Mouse (Mus musculus) forebrain, embryonic 13.5 days (tissue): ENCODE results near the gene Sept5. TPM values are rescaled to one million over a fixed set of nuclear protein-coding genes. Genes with fewer than 3 reads are reported as not detected.

Experiments used
- ATAC-seq: fragments of 200-750 bp; cut with Nextera tagmentation; 2 replicates; pipeline ENCODE4 v1.8.0; 2017
- H3K27ac ChIP-seq: fragments of 300-500 bp; sonication (generic); 2 replicates; pipeline ENCODE4 v1.5.1; 2015; ENCODE audit warnings: inconsistent platforms, mild to moderate bottlenecking, moderate library complexity
- H3K27me3 ChIP-seq: fragments of 300-500 bp; sonication (generic); 2 replicates; pipeline ENCODE4 v1.6.1; 2015; ENCODE audit warnings: mild to moderate bottlenecking, inconsistent platforms
- H3K36me3 ChIP-seq: fragments of 300-500 bp; sonication (generic); 2 replicates; pipeline ENCODE4 v1.6.1; 2015; ENCODE audit warnings: mild to moderate bottlenecking, inconsistent platforms; ENCODE audit not compliant: poor library complexity, severe bottlenecking
- H3K4me1 ChIP-seq: fragments of 300-500 bp; sonication (generic); 2 replicates; pipeline ENCODE4 v1.6.1; 2015; ENCODE audit warnings: inconsistent platforms
- H3K4me2 ChIP-seq: fragments of 300-500 bp; sonication (generic); 2 replicates; pipeline ENCODE4 v1.6.1; 2015; ENCODE audit warnings: inconsistent platforms, mild to moderate bottlenecking, moderate library complexity
- H3K4me3 ChIP-seq: fragments of 300-500 bp; sonication (generic); 2 replicates; pipeline ENCODE4 v1.5.1; 2015; ENCODE audit warnings: mild to moderate bottlenecking, inconsistent platforms
- H3K9ac ChIP-seq: fragments of 300-500 bp; sonication (generic); 2 replicates; pipeline ENCODE4 v1.6.1; 2015; ENCODE audit warnings: mild to moderate bottlenecking, inconsistent platforms
- H3K9me3 ChIP-seq: fragments of 300-500 bp; sonication (generic); replicated peaks from 2 replicates; pipeline ENCODE4 v1.6.1; 2016; ENCODE audit warnings: inconsistent platforms
- WGBS: fragments of 180-500 bp; shearing (Covaris S2); methylation state at CpG from one replicate; pipeline ENCODE4 v1.1.7; 2015; 5-methylcytosine and 5-hydroxymethylcytosine counted together
- polyA plus RNA-seq: library from polyadenylated mRNA; unstranded; fragments of >200 nt; fragmentation: Nextera tagmentation; extraction: Ambion mirVana; gene quantifications from 2 replicates; pipeline ENCODE4 v1.2.1, GENCODE M21; 2015

The Sept5 gene
- 115 and 120 TPM in 2 replicates for polyA plus RNA-seq

DNA sequence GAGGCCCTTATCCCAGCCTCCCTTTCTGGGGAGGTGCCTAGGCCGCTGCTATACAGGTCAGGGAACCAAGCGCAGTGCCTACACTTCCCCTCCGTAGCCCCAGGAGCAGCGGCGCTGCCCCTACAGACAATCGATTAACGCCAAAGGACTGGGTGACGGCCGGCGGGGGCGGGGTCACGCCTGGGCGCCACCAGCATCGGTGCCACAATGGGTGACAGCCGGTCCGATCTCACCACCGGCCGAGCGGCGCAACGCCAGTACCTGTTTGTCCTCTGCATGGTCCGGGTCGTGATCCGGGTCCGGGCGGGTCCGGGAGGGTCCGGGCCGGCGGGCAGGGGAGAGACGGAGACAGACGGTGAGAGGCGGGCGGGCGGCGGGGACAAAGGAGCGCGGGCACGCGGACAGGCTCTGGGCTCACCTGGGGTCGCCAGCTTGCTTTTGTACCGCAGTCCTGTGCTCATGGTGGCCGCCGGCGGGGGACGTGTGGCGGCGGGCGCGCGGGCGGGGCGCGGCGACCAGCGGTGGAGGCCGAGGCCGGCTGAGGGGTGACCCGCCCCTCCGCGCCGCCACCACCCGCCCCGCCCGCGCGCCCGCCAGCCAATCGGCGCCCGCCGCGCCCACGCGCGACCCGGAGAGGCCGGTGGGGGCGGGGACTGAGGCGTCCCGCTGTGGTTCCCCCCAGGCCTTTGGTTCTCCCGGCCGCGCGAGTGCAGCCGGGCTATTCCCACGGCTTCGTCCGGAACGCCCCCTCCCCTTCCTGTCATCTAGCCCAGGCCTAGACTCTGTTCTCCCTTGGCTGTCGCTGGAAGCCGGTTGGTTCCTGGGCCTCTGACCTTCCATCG, at the start of gene Sept5:
Gene Sept5, minus strand, starts transcription at position 565 of the 842 bp plus-strand sequence.
- Histone ChIP-seq H3K4me1 (peaks cover 43% of the 10 kb centered on the region), H3K4me2 (peak within 1 kb of the TSS; percentile 88), H3K9ac (peak within 1 kb of the TSS; percentile 93), H3K27me3 (peaks cover 35% of the 10 kb centered on the region), H3K36me3 (peaks cover 12% of the 10 kb centered on the region), H3K27ac (peak within 1 kb of the TSS; percentile 76), H3K4me3 (peak within 1 kb of the TSS; percentile 86), H3K9me3 (0 out of 2 replicates have a peak, but pooled peaks cover 2% of the 10 kb centered on the region)
- peak; percentile 54 for ATAC-seq
- WGBS = under 1% methylated on average over 59 of the region's 93 CpGs

DNA sequence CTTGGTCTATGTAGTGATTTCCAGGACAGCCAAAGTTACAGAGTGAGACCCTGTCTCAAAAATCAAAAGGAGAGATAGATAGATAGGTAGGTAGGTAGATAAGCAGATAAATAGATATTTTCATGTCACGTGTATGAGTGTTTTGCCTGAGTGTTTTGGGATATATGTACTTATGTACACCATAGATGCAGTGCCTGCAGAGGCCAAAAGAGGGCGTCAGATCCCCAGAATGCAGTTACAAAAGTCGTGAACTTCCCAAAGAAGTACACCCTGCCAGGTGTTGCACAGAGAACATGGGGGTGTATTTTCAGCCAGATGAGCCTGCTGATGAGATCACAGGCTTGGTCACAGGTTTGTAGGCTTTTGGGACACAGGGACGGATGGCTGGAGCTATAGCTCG, 49.4 kb upstream of the Sept5 start:
- Histone ChIP-seq H3K4me3 (no peak overlapping the region), H3K4me2 (no peak overlapping the region), H3K27me3 (no peaks in the 10 kb centered on the region), H3K36me3 (no peaks in the 10 kb centered on the region), H3K4me1 (no peaks in the 10 kb centered on the region), H3K9ac (no peak overlapping the region), H3K27ac (no peak overlapping the region), H3K9me3 (no peaks in the 10 kb centered on the region)
- WGBS = 52% methylated on average over 5 of the region's 5 CpGs
- ATAC-seq = no peak

DNA sequence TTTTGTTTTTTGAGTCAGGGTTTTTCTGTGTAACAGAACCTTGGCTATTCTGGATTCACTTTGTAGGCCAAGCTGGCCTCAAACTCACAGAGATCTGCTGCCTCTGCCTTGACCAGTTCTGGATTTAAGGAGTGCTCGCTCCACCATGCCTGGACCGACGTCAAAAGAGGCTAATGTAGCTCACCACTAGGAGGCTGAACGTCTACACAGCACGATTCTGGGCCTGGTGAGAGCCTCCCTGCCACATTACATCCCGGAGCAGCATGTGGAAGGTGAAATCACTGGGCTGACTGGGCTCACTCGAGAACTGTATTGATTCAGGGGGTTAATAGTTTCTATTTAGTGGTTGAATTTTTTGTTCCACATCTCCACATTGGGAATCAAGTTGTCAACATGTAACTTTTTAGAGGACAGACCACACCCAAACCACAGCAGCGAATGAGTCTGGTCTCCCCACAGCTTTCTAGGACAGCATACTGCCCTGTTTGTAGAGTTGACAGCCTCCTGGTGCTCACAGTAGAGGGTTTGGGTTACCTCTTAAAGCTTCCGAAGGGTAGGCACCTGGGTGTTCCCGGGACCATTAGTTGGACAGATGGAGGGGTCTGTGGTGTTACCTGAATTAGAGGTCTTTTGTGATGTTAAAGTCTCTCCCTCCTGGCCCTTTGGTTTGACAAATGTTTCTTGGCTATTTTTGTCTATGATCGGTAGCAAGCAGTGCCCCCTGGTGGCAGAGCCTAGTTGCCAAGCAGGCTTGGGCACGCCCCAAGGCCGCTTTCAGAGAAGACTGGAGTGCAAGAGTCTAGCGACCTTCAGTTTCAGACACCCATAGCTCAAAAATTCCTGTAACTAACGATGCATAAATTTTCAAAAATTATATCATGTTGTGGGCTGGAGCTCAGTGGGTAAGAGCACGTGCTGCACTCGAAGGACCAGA, 48.3 kb upstream of the Sept5 start:
- Histone ChIP-seq H3K27me3 (no peaks in the 10 kb centered on the region), H3K4me1 (no peaks in the 10 kb centered on the region), H3K4me2 (no peak overlapping the region), H3K36me3 (no peaks in the 10 kb centered on the region), H3K4me3 (no peak overlapping the region), H3K27ac (no peak overlapping the region), H3K9ac (no peak overlapping the region), H3K9me3 (no peaks in the 10 kb centered on the region)
- no peak for ATAC-seq
- WGBS = 34% methylated on average over 17 of the region's 17 CpGs

DNA sequence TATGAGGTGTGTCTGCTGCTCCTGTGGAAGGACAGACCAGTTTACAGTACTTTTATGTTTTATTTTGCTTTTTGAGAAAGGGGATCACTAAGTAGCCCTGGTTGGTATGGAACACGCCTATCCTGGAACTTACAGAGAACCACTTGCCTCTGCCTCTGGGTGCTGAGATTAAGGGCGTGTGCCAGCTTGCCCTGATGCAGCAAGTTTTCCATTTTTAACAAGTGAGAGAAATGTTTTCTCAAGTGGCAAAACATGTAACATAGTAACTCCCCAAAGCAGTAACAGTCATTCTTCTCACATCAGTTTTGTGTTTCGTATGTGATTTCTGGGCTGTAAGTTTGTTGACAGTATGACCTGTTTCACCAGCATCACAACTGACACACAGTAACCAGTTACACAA, 43.3 kb upstream of the Sept5 start:
- Histone ChIP-seq H3K27me3 (no peaks in the 10 kb centered on the region), H3K9me3 (no peaks in the 10 kb centered on the region), H3K4me3 (no peak overlapping the region), H3K27ac (no peak overlapping the region), H3K9ac (no peak overlapping the region), H3K4me1 (no peaks in the 10 kb centered on the region), H3K36me3 (no peaks in the 10 kb centered on the region), H3K4me2 (no peak overlapping the region)
- ATAC-seq = no peak
- WGBS = 89% methylated on average over 3 of the region's 3 CpGs

DNA sequence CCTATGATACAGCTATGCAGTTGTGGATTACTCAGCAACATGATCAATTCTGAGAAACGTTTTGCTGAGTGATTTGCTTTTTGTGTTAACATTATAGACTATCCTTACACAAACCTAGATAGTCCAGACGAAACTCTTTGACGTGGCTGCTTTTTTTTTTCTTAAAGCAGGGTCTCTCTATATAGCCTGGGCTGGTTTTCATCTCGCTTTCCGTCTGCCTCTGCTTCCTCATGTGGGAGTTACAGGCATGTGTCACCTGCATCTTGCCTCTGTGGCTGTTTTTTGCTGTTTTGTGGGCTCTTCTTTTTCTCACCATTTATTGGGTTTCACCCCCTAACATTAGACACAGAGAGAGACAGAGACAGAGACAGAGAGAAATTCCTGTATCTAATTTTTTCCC, 42.3 kb upstream of the Sept5 start:
- Histone ChIP-seq H3K9me3 (no peaks in the 10 kb centered on the region), H3K36me3 (no peaks in the 10 kb centered on the region), H3K27ac (no peak overlapping the region), H3K4me1 (no peaks in the 10 kb centered on the region), H3K27me3 (no peaks in the 10 kb centered on the region), H3K4me3 (no peak overlapping the region), H3K9ac (no peak overlapping the region), H3K4me2 (no peak overlapping the region)
- WGBS = 74% methylated on average over 5 of the region's 5 CpGs
- ATAC-seq = no peak

DNA sequence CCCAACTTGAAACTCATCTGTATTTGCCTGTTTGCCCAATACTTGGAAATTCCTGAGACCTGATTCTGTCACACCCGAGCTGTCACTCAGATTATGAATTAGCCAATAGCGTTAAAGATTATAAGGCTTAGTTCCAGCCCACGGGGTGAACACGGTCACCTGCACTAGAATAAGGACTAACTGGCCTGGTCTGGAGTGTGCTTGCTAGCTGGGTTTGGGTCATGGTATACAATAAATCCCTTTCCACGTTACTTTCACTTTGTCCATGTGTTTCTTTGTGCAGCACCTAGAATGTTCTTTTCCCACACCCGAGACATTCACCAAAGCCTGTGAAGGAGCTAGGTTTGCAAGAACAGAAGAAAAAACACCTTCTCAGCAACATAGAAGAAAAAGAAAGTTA, 40.2 kb upstream of the Sept5 start:
- H3K9ac ChIP-seq = no peak overlapping the region
- ATAC-seq = no peak
- no peaks in the 10 kb centered on the region for H3K27me3 ChIP-seq
- no peaks in the 10 kb centered on the region for H3K4me1 ChIP-seq
- H3K27ac ChIP-seq = no peak overlapping the region
- no peaks in the 10 kb centered on the region for H3K36me3 ChIP-seq
- H3K4me2 ChIP-seq = no peak overlapping the region
- no peaks in the 10 kb centered on the region for H3K9me3 ChIP-seq
- H3K4me3 ChIP-seq = no peak overlapping the region
- WGBS = 71% methylated on average over 6 of the region's 6 CpGs

DNA sequence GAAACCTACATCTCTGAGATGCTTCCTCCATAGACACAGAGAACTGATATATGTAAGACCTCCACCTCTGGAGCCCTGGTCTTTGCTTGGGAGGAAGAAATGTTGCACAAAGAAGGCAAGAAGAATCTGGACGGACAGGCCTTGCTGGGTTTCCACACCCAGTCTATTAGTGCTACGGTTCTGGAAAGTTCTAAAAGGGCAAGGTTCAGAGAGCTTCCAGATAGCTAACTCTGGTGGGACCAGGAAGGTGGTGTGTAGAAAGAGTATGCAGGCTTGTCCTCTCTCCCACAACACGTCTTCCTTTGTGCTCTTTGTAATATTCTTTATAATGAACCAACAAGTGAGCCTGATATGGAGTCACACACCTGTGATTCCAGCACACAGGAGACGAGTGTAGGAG, 28.8 kb upstream of the Sept5 start:
- WGBS = 80% methylated on average over 4 of the region's 4 CpGs
- no peak for ATAC-seq
- no peak overlapping the region for H3K4me3 ChIP-seq
- H3K4me2 ChIP-seq = no peak overlapping the region
- no peaks in the 10 kb centered on the region for H3K36me3 ChIP-seq
- H3K27me3 ChIP-seq = no peaks in the 10 kb centered on the region
- no peaks in the 10 kb centered on the region for H3K9me3 ChIP-seq
- no peak overlapping the region for H3K27ac ChIP-seq
- no peak overlapping the region for H3K9ac ChIP-seq
- no peaks in the 10 kb centered on the region for H3K4me1 ChIP-seq

DNA sequence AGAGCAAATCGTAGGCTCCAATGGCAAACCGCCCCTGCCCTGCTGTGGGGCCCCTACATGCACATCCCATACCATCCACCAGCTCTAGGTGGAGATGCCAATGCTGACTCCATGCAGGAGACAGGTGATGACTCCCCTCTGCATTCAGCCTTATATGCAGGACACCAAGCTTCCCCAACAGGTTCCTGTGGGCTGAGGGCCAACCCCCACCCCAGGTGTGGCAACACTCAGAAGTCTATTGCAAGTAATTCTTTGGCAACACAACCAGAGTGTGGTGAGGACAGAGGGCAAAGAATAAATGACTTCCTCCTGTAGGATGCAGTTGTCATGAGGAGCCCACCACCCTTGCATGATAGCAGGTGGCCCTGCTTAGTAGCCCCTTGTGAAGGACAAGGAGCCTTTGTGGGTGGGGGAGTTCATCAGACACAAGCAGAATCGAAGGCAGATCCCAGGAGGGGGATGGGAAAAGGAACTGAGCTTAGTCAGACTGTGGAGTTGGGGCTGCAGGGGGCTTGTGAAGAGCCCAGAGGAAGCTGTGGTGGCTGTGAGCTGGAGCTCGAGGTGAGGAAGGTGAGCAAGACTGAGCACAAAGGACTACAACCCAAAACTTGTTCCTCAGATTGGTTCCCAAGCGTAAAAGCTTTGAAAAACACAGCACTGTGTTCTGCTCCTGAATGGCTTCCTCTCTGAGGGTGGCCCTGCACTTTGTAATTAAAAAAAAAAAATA, 25.8 kb upstream of the Sept5 start:
- Histone ChIP-seq H3K4me2 (no peak overlapping the region), H3K27me3 (no peaks in the 10 kb centered on the region), H3K27ac (no peak overlapping the region), H3K4me3 (no peak overlapping the region), H3K9ac (no peak overlapping the region), H3K4me1 (no peaks in the 10 kb centered on the region), H3K9me3 (no peaks in the 10 kb centered on the region), H3K36me3 (no peaks in the 10 kb centered on the region)
- 69% methylated on average over 5 of the region's 5 CpGs for WGBS
- ATAC-seq = no peak

DNA sequence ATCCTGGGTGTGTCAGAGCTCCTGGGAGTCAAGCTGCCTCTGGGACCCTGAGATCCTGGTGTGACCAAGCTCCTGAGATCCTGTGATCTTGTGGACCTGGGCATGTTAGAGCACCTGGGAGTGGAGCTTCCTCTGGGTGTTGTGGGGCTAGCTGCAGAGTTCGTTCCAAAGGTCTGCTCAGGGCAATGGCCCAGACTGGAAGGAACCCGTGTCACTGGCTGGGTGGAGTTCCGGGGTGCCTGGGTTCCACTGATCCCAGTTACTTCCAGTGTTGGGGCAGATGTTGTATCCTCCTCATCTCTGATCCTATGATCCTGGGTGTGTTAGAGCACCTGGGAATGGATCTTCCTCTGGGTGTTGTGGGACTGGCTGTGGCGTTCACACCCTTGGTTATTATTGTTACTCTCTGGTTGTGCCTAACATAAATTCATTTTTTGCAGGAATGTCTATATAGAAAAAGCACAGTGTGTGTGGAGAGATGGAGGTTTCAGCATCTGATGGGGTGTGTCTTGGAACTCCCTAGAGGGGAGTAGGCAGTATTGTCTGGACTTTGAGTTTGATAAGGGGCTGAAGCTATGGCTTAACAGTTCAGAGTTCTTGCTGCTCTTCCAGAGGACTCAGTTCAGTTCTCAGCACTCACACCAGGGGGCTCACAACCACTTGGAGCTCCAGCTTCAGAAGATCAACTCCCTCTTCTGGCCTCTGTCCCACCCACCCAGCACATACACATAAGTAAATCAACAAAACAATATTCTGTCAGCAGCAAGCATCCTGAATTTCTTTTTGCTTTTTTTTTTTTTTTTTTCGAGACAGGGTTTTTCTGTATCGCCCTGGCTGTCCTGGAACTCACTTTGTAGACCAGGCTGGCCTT, 23.8 kb upstream of the Sept5 start:
- no peaks in the 10 kb centered on the region for H3K4me1 ChIP-seq
- H3K9me3 ChIP-seq = no peaks in the 10 kb centered on the region
- H3K36me3 ChIP-seq = no peaks in the 10 kb centered on the region
- no peak overlapping the region for H3K27ac ChIP-seq
- no peak overlapping the region for H3K9ac ChIP-seq
- no peak overlapping the region for H3K4me2 ChIP-seq
- 87% methylated on average over 6 of the region's 6 CpGs for WGBS
- no peak for ATAC-seq
- H3K27me3 ChIP-seq = no peaks in the 10 kb centered on the region
- no peak overlapping the region for H3K4me3 ChIP-seq

DNA sequence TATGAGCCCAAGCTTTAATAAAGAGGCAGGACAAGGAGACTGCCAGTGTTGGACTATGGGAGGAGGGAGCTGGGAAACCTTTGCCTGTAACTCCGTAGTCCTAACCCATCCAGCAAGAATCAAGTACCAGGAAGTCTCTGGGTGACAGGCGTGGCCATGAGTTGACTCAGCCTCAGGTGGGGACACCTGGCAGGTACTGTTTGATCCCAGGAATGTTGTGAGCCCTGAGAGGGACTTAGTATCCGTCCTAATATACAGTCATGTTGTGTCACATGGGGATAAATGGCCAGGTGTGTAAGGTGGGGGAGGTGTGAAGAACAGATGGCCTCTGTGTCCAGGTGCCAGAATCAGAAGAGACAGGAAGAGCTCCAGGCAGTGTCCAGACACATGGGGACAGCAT, 19.4 kb upstream of the Sept5 start:
- no peak overlapping the region for H3K9ac ChIP-seq
- WGBS = 68% methylated on average over 3 of the region's 3 CpGs
- no peaks in the 10 kb centered on the region; the same call in 1 of the 2 replicates for H3K9me3 ChIP-seq
- ATAC-seq = no peak
- H3K4me1 ChIP-seq = no peaks in the 10 kb centered on the region
- no peak overlapping the region for H3K4me3 ChIP-seq
- no peaks in the 10 kb centered on the region for H3K36me3 ChIP-seq
- H3K27me3 ChIP-seq = no peaks in the 10 kb centered on the region
- no peak overlapping the region for H3K4me2 ChIP-seq
- no peak overlapping the region for H3K27ac ChIP-seq

DNA sequence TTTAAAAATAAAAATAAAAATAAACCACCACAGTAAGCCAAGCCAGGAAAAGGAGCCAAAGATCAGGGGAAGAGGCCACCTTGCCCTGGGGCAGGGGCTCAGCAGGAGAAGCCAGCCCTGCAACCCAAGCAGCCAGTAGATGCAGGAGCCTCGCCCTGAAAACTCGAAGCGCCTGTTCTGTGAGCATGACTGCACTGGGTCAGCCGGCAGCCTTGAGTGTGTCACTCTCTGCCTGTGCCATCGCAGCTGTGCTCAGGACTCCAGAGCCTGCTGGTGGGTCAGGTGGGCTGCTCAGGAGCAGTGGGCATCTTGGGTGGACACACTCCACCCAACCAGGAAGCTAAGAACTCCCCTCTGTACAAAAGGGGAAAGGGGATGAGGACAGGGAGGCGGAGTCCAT, 15.6 kb upstream of the Sept5 start:
- Histone ChIP-seq H3K4me3 (no peak overlapping the region), H3K4me1 (no peaks in the 10 kb centered on the region), H3K9ac (no peak overlapping the region), H3K27me3 (no peaks in the 10 kb centered on the region), H3K36me3 (no peaks in the 10 kb centered on the region), H3K4me2 (no peak overlapping the region), H3K27ac (no peak overlapping the region), H3K9me3 (no peaks in the 10 kb centered on the region; the same call in 1 of the 2 replicates)
- 75% methylated on average over 6 of the region's 6 CpGs for WGBS
- no peak for ATAC-seq
